Mouse (Mus musculus) frontal cortex, postnatal 25 days (tissue): Measurements from ENCODE around the gene Mdm1.
A peak's percentile ranks its signal among the peaks of the same experiment; 100 is the strongest.
"Not testable (repeated sequence)": the region's sequence is repeated elsewhere in the genome, so short reads cannot be mapped to it uniquely, and the experiment has no call there.

Experiments used
- DNase-seq, 2 experiments: peaks; one replicate each; pipeline ENCODE4 v3.0.0; 2022; ENCODE audit warnings: low spot score in 2 of 2

The Mdm1 gene

DNA sequence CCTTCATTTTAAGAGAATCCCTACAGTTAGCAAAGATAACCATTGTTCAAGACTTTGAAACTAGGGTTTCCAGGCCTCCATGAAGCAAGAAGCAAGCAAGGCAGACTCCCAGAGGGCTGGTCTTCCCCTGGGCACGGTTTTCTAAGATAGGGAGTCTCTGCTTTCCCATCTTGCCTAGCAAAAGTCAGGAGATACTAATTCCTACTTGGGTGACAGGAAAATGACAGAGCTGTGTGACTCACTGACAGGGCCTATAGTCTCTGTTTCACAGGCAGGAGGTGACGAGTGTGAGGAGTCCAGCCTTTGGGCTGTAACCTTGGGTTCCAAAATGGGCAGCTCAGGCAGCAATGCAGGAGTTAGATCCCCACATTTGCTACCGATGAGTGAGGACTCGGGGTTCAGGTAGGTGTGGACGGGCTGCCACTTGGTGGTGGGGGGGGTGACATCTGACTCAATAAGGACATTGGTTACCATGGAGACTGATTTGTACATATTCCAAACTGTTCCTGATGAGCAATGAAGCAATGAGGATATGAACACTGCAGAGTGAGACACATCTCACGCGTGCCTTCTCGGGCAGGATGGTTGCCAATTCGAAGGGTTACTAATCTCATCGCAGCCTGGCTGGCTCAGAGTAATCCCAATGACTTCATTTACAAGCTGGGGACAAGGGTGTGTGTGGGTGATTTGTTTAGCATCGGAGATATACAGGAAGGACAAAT, 19.0 kb upstream of the Mdm1 start:
- no peak for DNase-seq

DNA sequence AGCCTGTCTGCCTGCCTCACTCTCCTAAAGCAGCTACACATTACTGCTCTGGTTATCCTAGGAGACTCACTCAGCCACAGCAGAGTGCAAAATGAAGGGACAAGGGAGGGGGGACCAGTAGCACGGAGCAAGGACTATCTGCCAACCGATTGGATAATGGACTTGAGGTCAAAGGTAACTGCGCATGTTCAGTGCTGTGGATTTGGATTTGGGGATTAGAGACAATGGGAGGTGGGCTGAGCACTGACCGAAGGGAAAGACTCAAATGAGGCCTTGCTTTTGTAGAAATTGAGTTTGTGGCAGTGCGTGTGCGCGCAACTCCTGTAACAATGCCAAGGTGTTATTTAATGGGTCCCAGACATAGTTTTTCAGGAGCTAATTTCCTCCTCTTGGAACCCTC, 16.4 kb upstream of the Mdm1 start:
- no peak for DNase-seq

DNA sequence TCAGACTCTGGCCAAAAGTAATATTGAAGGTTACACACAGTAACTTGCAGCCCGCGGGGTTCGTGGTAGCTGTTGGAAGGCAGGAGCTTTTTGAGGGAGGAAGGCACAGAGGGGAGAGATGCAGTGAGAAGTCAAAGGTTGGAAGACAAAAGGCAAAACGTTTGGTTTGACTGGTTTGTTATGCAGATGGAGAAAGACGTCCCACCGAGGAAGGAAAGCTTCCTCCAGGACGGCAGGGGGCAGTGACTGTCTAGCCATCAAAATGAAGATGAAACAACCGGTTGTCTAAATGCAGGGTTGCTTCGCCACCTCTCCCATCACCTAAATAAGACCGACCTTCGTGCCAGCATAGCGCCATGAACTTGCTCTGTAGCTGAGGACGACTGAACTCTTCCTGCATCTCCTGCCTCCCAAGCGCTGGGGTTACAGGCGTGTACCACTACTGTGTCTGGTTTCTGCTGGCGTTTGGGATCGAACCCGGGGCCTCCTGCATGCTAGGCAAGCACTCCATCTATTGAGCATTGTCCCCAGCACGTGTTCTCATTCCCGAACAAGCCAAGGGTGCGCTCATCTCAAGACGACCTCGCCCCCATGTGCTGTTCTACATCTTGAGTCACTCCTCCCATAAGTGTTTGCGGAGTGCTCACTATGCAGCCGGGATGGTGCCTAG, 15.7 kb upstream of the Mdm1 start:
- no peak for DNase-seq

DNA sequence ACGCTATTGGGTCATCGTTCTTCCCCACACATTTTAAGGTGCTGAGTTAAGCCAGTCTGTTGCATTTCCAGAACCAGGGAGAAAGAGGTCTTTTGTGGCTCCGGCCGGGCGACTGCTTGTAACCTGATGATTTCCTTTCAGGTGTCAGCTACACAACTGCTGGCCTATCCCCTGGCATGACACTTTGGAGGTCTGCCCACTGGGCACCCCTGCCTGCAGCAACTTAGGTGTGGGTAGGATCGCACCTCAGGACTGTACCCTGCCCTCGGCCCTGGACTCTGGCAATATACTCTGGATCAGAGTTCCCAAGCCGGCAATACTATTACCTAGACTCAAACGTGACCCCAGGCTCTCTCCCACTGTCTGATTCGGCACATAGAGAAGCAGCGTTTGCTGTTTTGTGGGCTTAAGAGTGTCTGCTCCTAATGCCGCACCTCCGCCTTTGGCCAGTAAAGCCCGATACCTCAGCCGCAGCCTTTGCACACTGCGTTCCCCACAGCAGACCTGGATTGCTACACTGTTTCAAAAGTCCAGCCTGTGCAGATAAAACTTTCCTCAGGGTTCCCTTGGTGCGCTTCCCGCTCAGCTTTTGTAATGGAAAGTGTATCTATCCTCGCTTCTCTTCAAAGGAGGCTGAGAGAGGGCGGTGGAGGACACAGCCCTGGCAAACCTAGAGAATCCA, 12.5 kb upstream of the Mdm1 start:
- no peak for DNase-seq

DNA sequence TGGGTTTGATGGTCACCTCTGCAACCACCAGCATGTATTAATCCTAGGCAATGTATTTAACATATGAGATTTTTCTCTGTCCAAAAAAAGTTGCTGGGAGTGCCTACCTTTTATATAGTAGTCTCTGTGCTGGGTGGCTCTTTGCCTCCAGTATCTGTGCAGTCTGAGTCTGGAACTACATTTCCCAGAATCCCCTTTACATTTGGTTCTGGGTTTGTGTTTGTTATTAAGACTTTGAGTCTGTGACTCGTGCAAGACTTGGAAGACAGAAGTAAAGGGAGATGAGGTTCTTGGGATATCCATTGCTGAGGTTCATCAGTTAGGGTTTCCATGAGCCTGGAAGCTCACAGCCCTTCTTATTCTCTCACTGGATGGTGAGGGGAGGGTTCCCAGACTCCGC, 11.6 kb upstream of the Mdm1 start:
- no peak for DNase-seq

DNA sequence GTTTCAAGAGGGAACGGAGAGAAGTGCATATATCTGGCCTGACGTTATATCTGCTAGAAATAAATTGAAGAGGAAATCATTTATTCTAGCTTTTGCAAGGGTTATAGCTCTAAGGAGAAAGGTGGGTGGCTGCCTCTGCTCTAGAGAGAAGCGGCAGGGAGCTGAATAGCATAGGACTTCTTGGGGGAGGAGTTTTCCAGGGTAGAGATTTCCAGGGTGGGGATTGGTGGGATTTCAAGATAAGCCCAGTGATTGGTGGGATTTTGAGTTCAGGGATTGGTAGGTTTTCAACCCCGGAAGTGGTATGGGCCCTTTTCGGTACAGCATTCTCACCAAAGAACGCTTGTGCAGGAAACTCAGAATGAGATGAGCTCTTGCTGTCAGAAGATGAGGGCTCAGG, 8.6 kb upstream of the Mdm1 start:
- DNase-seq, result no peak

DNA sequence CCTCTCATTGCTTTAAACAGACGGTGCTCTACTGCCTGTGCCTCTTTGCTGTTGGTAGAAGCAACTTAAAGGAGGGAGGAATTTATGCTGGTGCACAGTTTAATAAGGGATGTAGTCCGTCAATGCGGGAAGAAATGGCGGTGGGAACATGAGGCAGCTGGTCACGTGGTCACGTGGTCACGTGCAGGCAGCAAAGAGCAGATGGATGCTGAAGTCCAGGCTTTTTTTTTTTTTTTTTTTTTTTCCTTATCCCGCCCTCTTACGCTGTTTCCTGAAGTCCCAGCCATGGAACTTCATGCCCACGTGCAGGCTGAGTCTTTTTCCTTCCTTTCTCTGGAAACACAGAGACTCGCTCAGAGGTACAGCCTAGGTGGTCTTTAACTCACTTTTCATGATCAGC, 3.1 kb upstream of the Mdm1 start:
- no peak for DNase-seq

DNA sequence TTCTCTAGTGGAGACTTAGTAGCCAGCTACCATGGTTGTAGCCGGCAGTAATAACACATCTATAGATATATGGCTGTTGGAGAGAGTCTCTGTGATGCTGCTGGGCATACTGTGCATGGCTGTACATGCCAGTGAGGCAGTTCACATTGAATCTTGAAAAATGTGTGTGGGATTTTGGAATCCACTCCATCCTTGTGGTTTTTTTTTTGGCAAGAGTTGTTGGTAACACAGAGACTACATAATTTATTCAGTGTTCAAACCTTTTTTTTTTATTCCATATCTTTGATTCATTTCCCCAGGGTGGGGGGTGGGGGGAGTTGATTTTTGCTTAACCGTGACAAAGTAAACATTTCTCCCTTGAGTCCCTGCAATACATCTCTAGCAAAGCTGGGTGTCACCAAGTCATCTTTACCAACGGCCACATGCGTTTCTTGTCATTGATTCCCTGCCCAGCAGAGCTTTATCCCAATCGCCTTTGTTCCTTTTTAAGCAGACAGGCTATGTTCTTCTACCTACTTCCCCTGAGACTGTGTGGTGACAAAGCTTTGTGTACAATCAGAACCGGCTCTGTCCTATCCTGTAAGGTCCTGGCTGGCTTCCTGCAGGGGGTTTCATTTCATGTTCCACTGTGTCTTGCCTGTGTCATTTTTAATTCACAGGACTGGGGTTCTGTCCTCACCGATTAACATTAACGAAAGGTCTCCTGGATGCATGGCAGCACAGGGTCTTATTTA, 1.6 kb upstream of the Mdm1 start:
- no peak for DNase-seq

DNA sequence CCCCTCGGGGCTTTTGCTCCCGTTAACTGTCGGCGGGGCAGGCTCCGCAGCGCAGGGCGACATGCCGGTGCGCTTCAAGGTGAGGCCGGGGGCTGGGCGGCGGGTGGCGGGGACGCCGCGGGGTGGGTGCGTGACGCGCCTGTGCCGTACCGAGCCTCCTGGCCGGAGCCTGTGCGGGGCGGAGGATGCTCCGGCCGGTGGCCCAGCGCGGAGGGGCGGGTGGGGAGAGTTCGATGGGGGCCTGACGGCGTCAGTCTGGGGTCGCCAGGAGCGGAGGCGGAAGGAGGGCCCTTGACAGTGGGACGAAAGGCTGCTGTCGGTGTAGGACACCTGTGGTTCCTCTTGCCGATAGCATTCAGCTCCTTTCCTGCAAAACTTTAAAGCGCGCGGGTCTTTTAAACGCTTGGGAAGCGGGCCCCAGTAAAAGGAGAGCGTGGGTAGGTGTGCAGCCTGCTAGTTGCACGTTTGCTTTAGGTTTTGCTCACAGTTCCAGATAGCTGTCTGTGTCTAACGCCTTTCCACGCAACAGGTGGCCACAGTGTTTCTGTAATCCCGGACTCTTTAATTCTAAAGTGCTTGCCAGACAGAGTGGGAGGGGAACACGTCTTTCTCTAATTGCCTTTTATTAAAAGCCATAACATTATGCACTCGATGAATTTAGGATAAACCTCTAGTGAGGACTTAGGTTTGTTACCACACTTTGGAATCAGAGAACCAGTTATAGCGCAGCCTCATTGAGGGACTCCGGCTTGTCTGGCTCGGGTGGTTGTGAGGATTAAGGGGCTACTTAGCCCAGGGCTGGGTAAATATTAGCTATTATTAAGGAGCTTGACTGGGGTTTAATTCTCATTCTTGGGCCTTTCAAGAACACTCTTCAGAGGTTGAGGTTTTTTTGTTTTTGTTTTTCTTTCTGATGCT, 532 bp downstream of the Mdm1 start:
- peak; percentile 15 to 16 for DNase-seq

DNA sequence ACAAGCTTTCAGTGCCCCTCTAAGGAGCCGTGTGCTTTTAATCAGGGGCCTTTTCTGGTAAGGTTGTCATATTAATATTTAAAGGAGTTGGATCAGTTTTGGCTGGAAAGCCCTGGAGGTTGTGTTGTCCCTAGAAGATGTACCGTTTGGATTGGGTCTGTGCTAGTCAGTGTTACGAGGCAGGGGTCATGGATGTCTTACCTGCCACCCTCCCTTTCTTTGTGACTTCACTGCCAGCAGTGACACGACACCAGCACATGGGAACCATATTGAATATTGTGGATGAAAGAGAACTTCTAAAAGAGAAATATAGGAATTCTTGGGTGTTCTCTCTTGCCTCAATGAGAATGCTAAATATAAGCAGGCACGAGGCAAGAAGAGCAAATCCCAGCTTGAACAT, 7.8 kb downstream of the Mdm1 start:
- no peak for DNase-seq

DNA sequence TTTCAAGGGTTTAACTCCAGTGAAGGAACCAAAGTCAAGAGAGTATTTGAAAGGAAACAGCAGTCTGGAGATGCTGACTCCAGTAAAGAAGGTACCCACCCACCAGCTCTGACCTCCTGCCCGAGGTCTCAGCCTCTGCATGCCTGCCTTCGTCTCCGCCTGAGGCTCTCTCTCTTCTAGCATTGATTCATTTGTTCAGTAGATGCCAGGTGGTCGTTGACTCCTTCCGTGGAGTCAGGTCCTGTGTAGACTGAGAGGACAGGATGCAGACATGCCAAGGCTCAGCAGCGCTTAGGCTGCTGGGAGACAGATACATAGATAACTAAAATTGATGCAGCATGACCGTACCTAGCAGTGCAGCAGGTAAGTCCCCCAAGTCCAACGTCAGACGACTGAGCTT, 9.3 kb downstream of the Mdm1 start:
- DNase-seq, result no peak

DNA sequence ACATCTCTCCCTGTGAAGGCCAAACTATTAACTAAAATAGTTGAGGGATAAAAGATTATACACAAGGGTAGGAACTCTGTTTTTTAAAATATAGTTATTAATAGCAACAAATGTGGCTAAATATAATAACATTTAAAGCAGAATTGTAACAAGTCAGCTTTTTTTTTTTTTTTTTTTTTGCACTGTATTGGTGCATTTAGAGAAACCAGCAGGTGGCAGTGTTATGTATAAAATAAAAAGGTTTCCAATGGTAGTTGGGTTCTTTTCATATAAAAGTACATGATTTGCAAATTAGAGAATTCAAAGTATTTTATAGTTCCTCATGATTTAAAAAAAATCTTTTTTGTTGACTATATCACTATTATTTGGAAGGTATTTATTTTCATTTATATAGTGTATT, 14.3 kb downstream of the Mdm1 start:
- DNase-seq, result no peak

DNA sequence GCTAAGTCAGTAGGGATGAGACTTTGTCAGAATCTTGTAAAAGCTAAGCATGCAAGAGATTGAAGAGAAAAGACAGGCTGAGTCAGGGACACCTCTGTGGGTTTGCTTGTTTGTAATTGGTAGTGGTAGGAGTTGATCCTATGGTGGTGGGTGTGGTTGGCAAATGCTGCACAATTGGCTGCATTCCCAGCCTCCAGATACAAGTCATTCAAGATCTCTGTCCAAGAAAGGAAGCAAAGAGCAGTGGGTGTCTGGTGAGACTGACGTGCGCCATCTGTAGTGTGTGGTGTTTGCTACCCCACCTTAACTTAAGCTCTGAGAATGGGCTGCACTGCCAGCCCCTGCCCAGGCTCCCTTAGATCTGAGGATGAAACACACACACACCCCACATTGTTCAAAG, 19.5 kb downstream of the Mdm1 start:
- peak; percentile 45 to 51 for DNase-seq

DNA sequence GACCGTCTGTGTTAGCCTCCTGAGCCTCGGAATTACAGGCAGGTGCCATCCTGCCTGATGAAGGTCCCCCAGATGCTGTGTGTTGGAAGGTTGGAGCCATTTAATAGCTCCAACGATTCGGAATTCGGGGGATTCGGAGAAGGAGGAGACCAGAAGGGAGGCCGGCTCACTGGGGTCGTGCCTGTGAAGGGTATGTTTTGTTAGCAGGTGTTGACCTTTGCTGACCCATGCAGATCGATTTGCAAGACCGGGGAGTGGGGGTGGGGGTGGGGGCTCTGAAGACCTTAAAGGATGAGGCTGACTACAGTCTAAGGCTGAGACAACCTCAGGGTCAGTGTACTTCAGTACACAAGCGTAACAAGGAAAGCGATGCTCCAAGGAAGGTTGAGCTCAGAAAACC, 27.6 kb downstream of the Mdm1 start:
- DNase-seq, result no peak

DNA sequence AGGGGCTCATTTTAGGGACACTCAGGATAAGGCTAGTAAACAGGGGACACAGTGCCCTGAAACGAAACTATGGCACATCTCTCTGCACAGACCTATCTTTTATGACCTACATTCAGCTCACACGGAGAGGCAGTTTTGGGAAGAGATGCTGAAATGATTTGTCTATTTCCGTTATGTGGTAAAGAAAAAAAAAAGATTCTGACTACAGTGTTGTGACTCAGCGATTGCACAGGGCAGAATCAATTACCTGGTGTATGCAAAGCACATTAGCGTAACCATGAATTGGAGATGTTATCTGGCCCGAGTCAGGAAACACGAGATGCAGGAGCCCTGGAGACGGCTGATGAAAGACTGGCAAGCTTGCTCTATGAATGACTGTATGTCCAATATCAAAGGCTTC, 30.8 kb downstream of the Mdm1 start:
- DNase-seq, result no peak

DNA sequence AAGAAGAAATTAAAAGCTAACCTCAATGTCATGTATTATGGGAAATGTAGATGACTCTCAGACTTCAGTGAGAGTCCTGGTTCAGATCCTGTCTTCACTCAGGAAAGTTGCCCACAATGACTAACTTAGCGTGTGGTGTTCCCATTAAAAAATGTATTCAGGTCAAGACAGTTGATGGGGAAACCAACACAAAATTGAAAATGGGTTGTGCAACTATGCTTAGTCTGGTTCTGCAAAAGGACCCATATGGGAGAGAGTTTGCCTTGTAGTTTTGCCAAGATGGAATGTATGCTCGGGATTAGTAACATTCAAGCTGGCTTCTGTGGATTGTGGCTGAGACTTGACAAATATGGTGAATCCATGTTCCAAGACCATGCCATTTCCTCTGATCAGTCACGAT, 31.3 kb downstream of the Mdm1 start:
- no peak for DNase-seq

DNA sequence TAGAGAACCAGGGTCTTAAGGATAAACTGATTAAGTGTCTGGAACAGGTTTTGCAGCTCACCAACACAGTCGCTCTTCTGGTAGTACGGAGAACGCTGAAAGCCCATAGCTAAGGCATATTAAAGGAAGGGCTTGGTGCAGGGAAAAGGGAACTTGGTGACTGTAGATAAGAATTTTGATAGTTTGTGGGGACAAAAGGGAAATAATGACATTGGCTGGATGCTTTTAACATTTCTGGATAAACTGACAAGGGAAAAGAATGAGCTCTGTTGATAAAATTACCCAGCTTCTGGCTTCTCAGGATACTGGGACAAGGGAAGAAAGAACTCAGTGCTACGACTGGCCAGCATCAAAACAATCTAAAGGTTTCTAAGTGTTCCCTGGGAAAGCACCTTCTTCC, 33.9 kb downstream of the Mdm1 start:
- not testable (repeated sequence) for DNase-seq

DNA sequence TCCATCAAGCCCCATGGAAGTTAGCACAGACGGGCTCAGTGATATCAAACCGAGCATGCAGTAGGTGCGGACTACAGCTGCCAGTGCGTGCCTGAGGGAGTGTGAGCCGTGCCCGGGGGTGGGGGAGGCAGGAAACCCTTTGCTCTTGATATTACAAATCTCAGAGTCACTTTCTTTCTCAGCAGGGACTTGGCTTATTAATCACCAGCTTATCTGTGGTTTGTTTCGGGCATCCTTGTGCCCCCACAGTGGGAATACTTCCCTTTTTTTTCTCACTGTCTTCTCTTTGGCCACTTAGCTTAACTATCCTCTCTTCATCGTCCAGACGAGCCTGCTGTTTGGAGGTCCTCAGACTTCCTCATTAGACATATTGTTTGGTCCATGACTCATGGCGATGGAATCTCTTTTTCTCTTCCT, 37.1 kb downstream of the Mdm1 start:
- no peak for DNase-seq

DNA sequence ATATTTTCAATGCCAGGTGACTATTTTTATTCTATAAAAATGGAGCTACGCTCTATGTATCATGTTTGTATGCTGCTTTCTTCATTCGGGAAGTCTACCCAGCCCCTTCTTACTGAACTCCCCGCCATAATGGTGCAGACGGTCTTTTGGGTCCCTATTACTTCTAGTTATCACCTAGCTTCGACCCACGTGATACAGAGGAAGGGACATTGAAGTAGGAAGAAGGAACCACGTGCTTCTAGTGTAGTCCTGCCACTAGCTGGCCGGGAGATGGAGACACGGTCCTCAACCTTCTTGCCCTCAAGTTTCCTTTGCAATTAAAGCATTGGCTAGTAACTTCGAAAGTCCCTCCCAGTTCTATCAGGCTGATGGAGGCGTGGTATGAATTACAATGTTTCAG, 37.7 kb downstream of the Mdm1 start:
- DNase-seq, result no peak

DNA sequence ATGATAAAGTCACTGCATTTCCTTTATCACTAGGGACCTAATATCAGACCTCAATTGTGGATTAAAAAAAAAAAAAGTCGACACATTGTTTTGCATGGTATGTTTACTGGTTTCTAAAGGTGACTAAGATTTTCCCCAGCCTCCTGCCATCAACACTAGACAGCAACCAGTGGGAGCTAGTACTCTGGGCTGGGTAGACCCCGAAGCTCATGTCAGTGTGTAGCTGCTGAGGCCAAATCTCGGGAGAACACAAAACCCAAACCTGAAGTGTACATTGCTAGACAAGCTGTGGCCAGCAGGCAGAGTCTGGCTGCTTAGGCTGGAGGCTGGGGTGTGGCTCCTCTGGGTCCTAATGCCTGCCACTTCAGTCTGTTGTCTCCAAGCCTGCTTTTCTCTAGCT, 53.5 kb downstream of the Mdm1 start:
- DNase-seq, result not testable (repeated sequence)

DNA sequence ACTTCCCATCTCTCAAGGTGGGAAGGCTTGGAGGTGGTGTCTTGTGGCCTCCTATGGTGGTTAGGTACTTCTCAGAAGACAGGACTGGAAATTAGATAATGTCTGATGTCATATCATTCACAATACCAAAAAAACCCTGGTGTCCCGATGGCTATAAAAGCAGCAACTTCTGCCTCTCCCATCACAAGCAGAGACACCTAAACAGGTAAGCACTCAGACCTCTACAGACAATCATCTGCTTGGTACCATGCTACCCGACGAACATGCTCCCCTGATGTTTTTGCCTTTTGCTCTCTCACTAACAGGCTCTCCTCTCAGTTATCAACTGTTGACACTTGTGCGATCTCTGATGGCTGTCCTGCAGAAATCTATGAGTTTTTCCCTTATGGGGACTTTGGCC, 63.0 kb downstream of the Mdm1 start, which contains the start of gene Il22:
Gene Il22 (plus strand): TSS at position 301 of the 400 bp plus-strand sequence.
- no peak for DNase-seq
